30 mouse cellular contexts compared by ENCODE assay signal in genomic region chr8:92780976-92781375, GRCm38 (mm10). TPM values are rescaled to one million over a fixed set of nuclear protein-coding genes. Genes with fewer than 3 reads are reported as not detected.
DNase-seq lines count a peak whose midpoint lies in the region; ATAC-seq and TF ChIP-seq lines count a peak whose summit lies in the region.
"Had no signal": no experiment of that assay in that cellular context is flagged by ENCODE, and none has a peak within 500 bp of the region (broad histone marks: within the 10 kb centered on the region; RNA-seq: fewer than 3 reads in every experiment).

No protein-coding gene starts in this region.

- no peaks in the 10 kb centered on the region for H3K4me1 ChIP-seq in limb, embryonic 14.5 days (ENCODE audit: control insufficient read depth, insufficient read depth, low read length)
- peaks cover 11% of the 10 kb centered on the region for H3K4me1 ChIP-seq in limb, embryonic 10.5 days
- no peaks in the 10 kb centered on the region for H3K4me1 ChIP-seq in hindbrain, embryonic 11.5 days (replicated peaks; ENCODE audit: control insufficient read depth, insufficient read depth, low read length)

- no peak overlapping the region for H3K27ac ChIP-seq in limb, embryonic 14.5 days (replicated peaks; ENCODE audit: low read depth, low read length)
- no peak overlapping the region for H3K27ac ChIP-seq in limb, embryonic 10.5 days
- no peak overlapping the region for H3K27ac ChIP-seq in hindbrain, embryonic 11.5 days (ENCODE audit: low read depth, low read length)
- H3K27ac ChIP-seq: embryonic facial prominence, embryonic 13.5 days; gastrocnemius, adult 2 months; heart, embryonic 15.5 days; hindbrain, embryonic 10.5 days; hindbrain, embryonic 14.5 days; hindbrain, postnatal 0 days had no signal

- WGBS in limb, embryonic 14.5 days, result 34% methylated on average over 3 of the region's 3 CpGs
- WGBS in limb, embryonic 10.5 days, result 52% methylated on average over 3 of the region's 3 CpGs
- 84% methylated on average over 3 of the region's 3 CpGs for WGBS in hindbrain, embryonic 11.5 days

- H3K27me3 ChIP-seq in limb, embryonic 14.5 days (ENCODE audit: control insufficient read depth, insufficient read depth, low read length), result no peaks in the 10 kb centered on the region
- H3K27me3 ChIP-seq in limb, embryonic 10.5 days (ENCODE audit: low read depth, poor library complexity, severe bottlenecking), result no peaks in the 10 kb centered on the region
- no peaks in the 10 kb centered on the region for H3K27me3 ChIP-seq in hindbrain, embryonic 11.5 days (ENCODE audit: control insufficient read depth, insufficient read depth, low read length)
- H3K27me3 ChIP-seq: CH12.LX; embryonic facial prominence, embryonic 13.5 days; heart, embryonic 12.5 days had no signal

- TF ChIP-seq POLR2A in limb, embryonic 14.5 days (IDR thresholded peaks at IDR 0.05; ENCODE audit: borderline replicate concordance, extremely low read depth, insufficient read depth, insufficient read length), result no peak

- no peak overlapping the region for H3K4me2 ChIP-seq in limb, embryonic 14.5 days (replicated peaks; ENCODE audit: low read depth, low read length, severe bottlenecking)
- no peak overlapping the region for H3K4me2 ChIP-seq in hindbrain, embryonic 11.5 days (replicated peaks; ENCODE audit: low read depth, low read length)
- H3K4me2 ChIP-seq: embryonic facial prominence, embryonic 13.5 days; heart, embryonic 12.5 days; heart, embryonic 15.5 days; hindbrain, embryonic 14.5 days had no signal

- no peaks in the 10 kb centered on the region for H3K36me3 ChIP-seq in limb, embryonic 14.5 days (ENCODE audit: control insufficient read depth, insufficient read depth, low read length)
- H3K36me3 ChIP-seq in limb, embryonic 10.5 days, result no peaks in the 10 kb centered on the region
- no peaks in the 10 kb centered on the region for H3K36me3 ChIP-seq in hindbrain, embryonic 11.5 days (ENCODE audit: control insufficient read depth, insufficient read depth, low read length)
- H3K36me3 ChIP-seq: embryonic facial prominence, embryonic 13.5 days; G1E; heart, embryonic 12.5 days; heart, embryonic 15.5 days; hindbrain, embryonic 10.5 days had no signal

- no peak for ATAC-seq in limb, embryonic 14.5 days (ENCODE audit: low FRiP score, low read depth)
- no peak for ATAC-seq in hindbrain, embryonic 11.5 days (ENCODE audit: low FRiP score)
- ATAC-seq: forebrain, embryonic 14.5 days; forebrain, postnatal 0 days; hindbrain, postnatal 0 days; inflammation-experienced regulatory T-cells, adult 6 months; Patski had no signal

- no peaks in the 10 kb centered on the region for H3K9me3 ChIP-seq in limb, embryonic 14.5 days (ENCODE audit: control insufficient read depth, low read length)
- no peaks in the 10 kb centered on the region for H3K9me3 ChIP-seq in limb, embryonic 10.5 days (replicated peaks)
- H3K9me3 ChIP-seq in hindbrain, embryonic 11.5 days (ENCODE audit: control insufficient read depth, low read length), result no peaks in the 10 kb centered on the region
- H3K9me3 ChIP-seq: embryonic facial prominence, embryonic 13.5 days; heart, embryonic 12.5 days; heart, embryonic 15.5 days; hindbrain, embryonic 10.5 days had no signal

- H3K9ac ChIP-seq in limb, embryonic 14.5 days (ENCODE audit: low read depth, low read length, severe bottlenecking), result no peak overlapping the region
- no peak overlapping the region for H3K9ac ChIP-seq in hindbrain, embryonic 11.5 days (ENCODE audit: low read depth, low read length)
- H3K9ac ChIP-seq: embryonic facial prominence, embryonic 13.5 days; forebrain, postnatal 0 days; heart, embryonic 12.5 days; heart, embryonic 15.5 days; hindbrain, embryonic 14.5 days had no signal

- no peak overlapping the region for H3K4me3 ChIP-seq in limb, embryonic 14.5 days (replicated peaks; ENCODE audit: low read length)
- no peak overlapping the region for H3K4me3 ChIP-seq in limb, embryonic 10.5 days
- no peak overlapping the region for H3K4me3 ChIP-seq in hindbrain, embryonic 11.5 days (ENCODE audit: low read depth, low read length)
- H3K4me3 ChIP-seq: embryonic facial prominence, embryonic 13.5 days; gastrocnemius, adult 2 months; heart, embryonic 12.5 days; heart, embryonic 15.5 days; hindbrain, embryonic 10.5 days had no signal

- DNase-seq in limb, embryonic 14.5 days (ENCODE audit: low spot score), result peak; percentile 69
- DNase-seq in limb, embryonic 10.5 days (ENCODE audit: low spot score), result no peak
- DNase-seq in urinary bladder, postnatal 14 days (ENCODE audit: low spot score), result peak; percentile 64
- DNase-seq in urinary bladder, postnatal 10 days (ENCODE audit: low spot score), result no peak
- peak; percentile 10 for DNase-seq in fat pad, adult 2 months (ENCODE audit: extremely low read depth, low read depth, low spot score)
- DNase-seq in urinary bladder, postnatal 36 days (ENCODE audit: low spot score in 2 of 2), result peak; percentile 28 to 33
- DNase-seq in gastrocnemius, postnatal 4 days (ENCODE audit: low spot score in 2 of 2), result no peak
- no peak for DNase-seq in hindbrain, embryonic 11.5 days (ENCODE audit: low spot score)
- DNase-seq: adrenal gland, postnatal 10 days; adrenal gland, postnatal 36 days; B cell, adult 2 months; cerebellum, adult 18-20 months; cerebellum, adult 9-10 months; cerebellum, postnatal 14 days; forebrain, postnatal 0 days; gastrocnemius, adult 2 months; gastrocnemius, postnatal 14 days; heart, postnatal 10 days; heart, postnatal 36 days had no signal

RNA-seq across cellular contexts. Expression of gene Mmp2, which starts 46.1 kb away (rescaled TPM):
- 295 and 361 TPM in 2 replicates for polyA plus RNA-seq in limb, embryonic 14.5 days (2012; rRNA removed)
- polyA plus RNA-seq in limb, embryonic 14.5 days (2014; fragmentation: Nextera tagmentation; extraction: Ambion mirVana), result 338 and 372 TPM in 2 replicates
- polyA plus RNA-seq in limb, embryonic 10.5 days (2016; fragmentation: Nextera tagmentation; extraction: Ambion mirVana), result 220 and 238 TPM in 2 replicates
- total RNA-seq in gastrocnemius, postnatal 4 days (2021), result 100 to 1,000 TPM; 234 to 294 TPM
- polyA plus RNA-seq in hindbrain, embryonic 11.5 days (2014; fragmentation: Nextera tagmentation; extraction: Ambion mirVana), result 73.7 and 80.9 TPM in 2 replicates
- total RNA-seq: CH12.LX had no signal
- polyA plus RNA-seq: G1E; inflammation-experienced regulatory T-cells, adult 6 months had no signal

Comparison
In these comparisons a context has a peak if more than half of its experiments do, and no peak if none do; other contexts are left out.
1. DNase-seq: peak in limb, embryonic 14.5 days (single experiment), urinary bladder, postnatal 14 days (single experiment), fat pad, adult 2 months (single experiment) and urinary bladder, postnatal 36 days (2 of 2); none in limb, embryonic 10.5 days (single experiment), urinary bladder, postnatal 10 days (single experiment), gastrocnemius, postnatal 4 days (0 of 2) and hindbrain, embryonic 11.5 days (single experiment).